Mouse (Mus musculus) adipose tissue, adult 10 weeks (tissue): ENCODE data around the gene Brms1l. TPM values are rescaled to one million over a fixed set of nuclear protein-coding genes. Genes with fewer than 3 reads are reported as not detected.

Source experiments
- polyA plus RNA-seq: library from polyadenylated mRNA; stranded (reverse); fragments of 350-450 nt; fragmentation: Illumina TruSeq; extraction: RNeasy Lipid Tissue Mini Kit (QIAGEN cat#74804); gene quantifications from one replicate; pipeline ENCODE4 v1.2.3, GENCODE M21; 2014; ENCODE audit warnings: low read depth, low replicate concordance

Brms1l gene
- 18.6 TPM for polyA plus RNA-seq

GRCm38 (mm10) chr12:55836199-55836951 lies at the start of gene Brms1l:
Brms1l (plus strand) TSS chr12:55836324.

DNA sequence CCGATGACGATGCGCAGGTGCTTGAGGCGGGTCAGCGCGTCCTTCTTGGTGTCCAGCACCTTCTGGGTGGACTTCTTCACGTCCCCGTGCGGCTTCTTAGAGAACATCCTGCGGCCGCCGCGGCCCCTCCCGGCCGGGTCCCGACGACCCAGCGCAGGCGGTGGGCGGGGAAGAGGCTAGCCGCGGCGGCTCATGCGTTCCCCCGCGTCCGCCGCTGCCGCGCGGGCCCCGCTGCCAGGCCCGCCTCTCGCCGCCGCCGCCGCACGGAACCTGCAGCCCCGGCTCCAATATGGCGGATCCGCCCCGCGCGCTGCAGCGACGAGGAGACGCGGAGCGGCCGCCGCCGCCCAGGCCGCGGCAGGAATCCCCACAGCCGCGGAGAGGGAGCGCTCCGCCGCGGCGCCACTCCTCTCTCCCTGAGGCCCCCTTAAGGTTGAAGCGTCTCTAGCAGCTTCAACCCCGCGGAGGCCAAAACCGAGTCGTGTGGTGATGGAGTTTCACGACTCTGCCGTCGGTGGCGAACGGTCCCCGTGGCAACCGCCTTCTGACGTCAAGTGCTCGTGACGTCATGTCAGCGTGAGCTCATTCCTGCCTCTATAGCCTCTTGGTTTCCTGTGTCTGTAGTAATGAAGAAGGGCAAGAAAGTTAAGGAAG lies 15.3 kb upstream of the Brms1l start, which contains the start of gene Ralgapa1:
Ralgapa1 (minus strand) TSS at position 507 of the 654 bp plus-strand sequence.

Other genes with a start within 250 kb of the Brms1l start
- gene Insm2, start 236.9 kb upstream of the Brms1l start, polyA plus RNA-seq, result not detected
- 25.8 TPM for gene Ralgapa1, start 15.2 kb upstream of the Brms1l start, polyA plus RNA-seq